Mouse (Mus musculus) cerebellum, postnatal 25 days (tissue): ENCODE measurements around the gene Nadk.

Experiments used
- DNase-seq, 2 experiments: peaks; one replicate each; pipeline ENCODE4 v3.0.0; 2021; ENCODE audit warnings: mixed read lengths in 2 of 2

Gene Nadk

GRCm38 (mm10) chr4:155561661-155562442, at the start of gene Nadk:
Nadk (plus strand) TSS chr4:155562378.
- DNase-seq, result peak in 1 of 2 experiments; percentile 31

- DNase-seq, result no peak
Measured at GRCm38 (mm10) chr4:155514810-155515209, 47.4 kb upstream of the Nadk start.

GRCm38 (mm10) chr4:155517948-155518517, 44.1 kb upstream of the Nadk start:
- DNase-seq, result no peak

GRCm38 (mm10) chr4:155522327-155522726, 39.9 kb upstream of the Nadk start:
- DNase-seq, result no peak

DNA sequence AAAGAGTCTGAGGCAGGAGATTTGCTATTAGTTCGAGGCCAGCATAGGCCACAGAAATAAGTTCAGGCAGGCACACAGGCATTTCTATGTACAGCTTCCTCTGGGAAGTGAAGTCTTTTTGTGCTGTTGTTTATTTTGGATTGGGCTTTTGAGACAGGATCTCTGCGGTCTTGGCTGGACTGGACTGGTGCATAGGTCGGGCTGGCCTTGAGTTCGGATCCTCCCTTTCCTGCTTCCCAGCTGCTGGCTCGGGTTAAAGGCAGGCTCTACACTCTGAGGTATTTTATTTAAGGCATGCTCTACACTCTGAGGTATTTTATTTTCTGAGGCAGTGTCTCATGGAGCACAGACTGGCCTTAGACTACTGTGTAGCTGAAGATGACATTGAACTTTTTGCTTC, 36.4 kb upstream of the Nadk start:
- no peak for DNase-seq

- no peak for DNase-seq
Measured at GRCm38 (mm10) chr4:155529294-155529693, 32.9 kb upstream of the Nadk start.

DNA sequence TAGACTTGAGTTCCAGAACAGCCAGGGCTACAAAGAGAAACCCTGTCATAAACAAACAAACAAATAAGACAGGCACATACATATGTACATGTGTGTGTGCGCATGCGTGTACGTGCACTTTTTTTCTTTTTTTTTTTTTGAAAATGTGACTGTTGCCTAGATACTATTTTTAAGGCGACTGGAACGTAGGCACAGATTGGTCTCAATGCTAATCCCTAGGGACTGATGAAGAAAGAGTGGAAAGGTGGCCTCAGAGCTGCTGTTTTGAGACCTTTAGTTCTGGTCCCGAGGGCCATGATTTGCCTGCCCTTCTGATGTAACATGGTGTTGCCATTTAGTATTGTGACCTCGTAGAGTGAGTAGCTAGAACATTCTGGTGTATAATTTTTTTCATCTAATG, 12.2 kb upstream of the Nadk start:
- DNase-seq, result no peak

DNA sequence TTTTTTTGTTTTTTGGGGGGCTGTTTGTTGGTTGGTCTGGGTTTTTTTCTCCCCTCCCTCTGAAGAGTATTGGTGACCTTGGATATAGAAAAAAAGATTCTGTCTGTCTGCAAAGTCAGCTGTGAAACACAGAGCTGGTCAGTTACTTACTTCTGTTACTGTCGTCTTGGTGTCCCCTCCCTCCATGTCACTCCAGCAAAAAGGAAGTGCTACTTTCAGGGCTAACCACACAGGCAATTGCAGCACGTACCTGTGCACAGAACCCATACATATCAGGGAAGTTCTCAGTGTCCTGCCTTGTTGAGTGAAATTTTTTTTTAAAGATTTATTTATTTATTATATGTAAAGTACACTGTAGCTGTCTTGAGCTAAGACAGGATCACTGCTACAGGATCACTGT, 11.7 kb upstream of the Nadk start:
- DNase-seq, result no peak

DNA sequence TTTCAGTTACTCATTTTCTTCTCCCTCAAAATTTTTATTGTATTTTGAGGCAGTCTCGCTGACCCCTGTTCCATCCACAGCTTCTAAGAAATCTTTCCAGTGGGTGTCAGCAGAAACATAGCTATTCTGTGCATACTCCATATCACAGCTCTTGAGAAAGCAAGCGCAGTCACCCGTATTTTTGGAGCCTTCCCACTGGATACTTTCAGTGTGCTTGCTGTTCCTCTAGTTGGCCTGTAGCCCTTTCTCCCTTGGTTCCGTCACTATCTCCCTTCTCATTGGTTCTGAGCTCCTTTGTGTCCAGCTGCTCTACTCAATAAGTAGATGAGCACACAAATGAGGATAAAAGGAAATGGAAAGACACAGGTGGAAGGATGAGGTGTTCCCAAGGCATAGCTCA, 11.1 kb upstream of the Nadk start:
- no peak for DNase-seq

GRCm38 (mm10) chr4:155552917-155553532, 9.2 kb upstream of the Nadk start:
- peak; percentile 59 to 60 for DNase-seq

DNA sequence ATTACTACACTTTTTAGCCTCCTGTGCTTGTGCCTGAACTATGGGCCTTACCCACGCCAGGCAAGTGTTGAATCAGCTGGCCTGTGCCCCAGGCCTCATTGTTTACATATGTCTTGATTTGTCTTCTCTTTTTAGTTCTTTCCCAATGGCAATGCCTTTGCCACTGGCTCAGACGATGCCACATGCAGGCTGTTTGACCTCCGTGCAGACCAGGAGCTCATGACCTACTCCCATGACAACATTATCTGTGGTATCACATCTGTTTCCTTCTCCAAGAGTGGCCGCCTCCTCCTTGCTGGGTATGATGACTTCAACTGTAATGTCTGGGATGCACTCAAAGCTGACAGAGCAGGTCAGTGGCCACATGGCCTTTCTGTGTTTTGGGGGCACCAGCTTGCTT, 7.3 kb upstream of the Nadk start:
- DNase-seq, result no peak

DNA sequence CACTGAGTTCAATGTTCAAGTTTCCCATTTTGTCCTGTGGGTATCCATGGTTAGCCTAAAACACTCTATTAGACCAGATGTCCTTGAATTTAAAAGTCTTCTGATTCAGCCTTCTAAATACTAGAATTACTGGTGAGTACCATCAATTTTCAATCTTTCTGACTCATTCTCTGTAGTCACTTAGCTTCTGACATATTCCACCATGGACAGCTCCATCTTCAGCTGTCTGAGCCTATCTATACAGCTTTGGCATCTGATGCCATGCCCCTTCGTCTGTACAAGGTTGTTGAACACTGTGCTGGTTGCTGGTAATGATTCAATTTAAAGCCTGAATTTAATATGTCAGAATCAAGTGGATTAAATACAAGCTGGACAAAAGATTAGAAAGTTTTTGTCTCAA, 6.7 kb upstream of the Nadk start:
- no peak for DNase-seq

DNA sequence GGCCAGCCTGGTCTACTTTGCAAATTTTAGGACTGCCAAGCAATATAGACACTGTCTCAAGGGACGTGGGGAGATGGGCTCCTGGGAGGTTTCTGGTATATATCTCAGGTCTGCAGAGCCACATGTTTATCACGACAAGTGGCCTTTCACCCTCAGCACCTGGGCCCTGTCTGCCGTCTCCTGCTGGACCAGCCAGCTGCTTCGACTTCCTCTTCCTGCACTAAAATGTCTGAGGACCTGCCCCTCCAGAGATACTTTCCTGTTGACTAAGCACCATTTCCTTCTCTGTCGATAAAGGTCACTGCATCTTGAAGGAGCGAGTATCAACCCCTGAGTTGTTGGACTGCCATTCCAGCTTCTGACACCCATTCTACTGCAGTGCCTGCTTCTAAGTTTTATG, 2.7 kb upstream of the Nadk start:
- DNase-seq, result no peak

DNA sequence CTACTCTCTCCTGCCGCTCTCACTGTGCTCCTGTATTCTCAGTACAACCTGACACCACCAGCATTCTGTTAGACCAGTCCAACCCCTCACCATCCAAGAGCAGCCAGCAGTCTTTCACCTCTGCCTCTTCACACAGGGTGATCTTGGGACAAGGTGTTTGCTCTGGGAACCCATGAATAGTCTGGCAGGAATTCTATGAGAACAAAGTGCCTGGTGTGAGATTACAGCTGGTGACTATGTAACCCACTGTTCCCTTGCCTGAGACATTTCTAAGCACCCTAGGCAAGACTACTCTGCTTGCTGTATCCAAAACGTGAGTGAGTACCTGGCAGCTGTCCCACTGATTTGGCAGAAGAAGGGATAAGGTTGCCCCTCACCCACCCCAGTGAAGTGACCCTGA, 1.2 kb upstream of the Nadk start:
- DNase-seq, result no peak

DNA sequence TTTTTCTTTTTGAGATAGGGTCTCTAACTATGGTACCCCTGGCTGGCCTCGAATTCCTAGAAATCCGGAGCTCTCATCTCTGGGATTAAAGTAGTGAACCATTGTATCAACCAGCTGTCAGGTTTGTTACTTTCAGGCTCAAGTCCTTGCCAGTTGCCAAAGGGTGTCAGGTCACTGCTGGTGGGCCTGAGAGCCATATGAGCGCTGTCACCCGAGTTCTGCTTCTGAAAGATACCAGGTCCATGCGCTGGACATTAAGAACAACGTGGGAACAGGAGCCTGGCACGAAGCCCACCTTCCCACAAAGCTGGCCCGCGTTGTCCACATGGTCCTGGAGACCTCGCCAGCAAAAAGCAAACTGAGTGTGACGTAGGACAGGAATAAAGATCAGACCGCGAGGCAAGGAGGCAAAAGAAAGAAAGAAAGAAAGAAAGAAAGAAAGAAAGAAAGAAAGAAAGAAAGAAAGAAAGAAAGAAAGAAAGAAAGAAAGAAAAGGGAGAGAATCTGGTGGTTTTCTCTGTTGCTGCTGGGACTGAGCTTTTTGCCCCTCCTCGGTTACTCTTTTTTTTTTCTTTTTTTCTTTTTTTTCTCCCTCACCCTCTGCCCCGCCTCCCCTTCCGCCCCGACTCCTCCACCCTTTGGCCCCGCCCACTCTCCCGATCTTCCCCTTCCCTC, 684 bp downstream of the Nadk start:
- DNase-seq, result peak; percentile 62 to 75

DNA sequence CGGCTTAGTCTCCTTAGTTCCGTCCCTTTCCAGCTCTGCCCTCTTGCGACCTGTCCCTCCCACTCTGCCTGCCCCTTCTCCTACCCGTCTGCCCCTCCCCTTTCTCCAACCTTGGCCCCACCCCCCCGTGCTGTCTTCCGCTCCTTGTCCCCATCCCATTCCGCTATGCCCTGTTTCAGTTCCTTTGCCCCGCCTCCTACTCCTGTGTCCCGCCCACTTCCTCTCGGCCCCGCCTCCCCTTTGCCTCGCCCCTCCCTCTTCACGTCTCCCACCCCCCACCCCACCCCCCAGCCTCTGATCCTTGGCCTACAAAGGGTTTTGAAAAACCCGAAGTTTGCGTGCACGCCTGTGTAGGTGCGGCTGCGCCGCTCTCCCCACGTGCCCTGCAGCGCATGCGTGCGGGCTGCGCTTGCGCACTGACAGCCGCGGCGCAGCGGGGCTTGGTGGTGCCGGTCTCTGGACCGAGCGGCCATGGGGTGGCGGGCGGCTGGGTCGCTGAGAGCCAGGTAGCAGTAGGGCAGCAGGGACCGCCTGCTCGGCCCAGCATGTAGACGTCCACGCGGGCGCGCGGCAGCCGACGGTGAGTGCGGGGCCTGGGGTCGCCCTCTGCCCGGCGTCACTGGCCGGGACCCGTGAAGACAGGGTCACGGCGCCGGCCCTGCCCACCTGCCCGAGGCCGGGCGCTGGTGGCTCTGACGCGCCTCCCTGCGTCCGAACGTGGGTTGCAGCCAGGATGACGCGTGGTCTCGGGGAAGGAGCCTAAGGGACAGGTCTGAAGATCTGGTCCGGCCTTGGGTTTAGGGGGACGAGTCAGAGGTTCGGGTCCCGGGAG, 1.4 kb downstream of the Nadk start:
- DNase-seq, result peak; percentile 96

GRCm38 (mm10) chr4:155564315-155565069, 2.3 kb downstream of the Nadk start:
- peak in 1 of 2 experiments; percentile 44 for DNase-seq

DNA sequence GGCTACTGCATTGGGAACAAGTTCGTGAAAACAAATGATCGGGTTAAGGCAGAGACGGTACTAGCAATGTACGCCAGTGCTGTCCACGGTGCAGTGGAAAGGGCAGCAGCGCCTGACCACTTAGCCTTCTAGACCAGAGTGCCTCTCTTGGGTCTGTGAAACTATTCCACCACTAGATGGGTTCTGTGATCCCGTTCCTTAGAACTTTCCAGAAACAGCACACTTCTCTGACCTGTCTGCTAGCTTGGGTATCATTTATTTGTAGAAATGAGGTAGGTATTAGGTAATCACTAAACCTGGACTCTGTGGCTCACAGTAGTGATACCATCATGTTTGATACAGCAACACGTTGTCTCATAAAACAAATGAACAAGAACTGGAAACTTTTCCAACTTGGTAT, 4.4 kb downstream of the Nadk start:
- DNase-seq, result no peak

GRCm38 (mm10) chr4:155568170-155568569, 6.0 kb downstream of the Nadk start:
- DNase-seq, result peak in 1 of 2 experiments; percentile 44

DNA sequence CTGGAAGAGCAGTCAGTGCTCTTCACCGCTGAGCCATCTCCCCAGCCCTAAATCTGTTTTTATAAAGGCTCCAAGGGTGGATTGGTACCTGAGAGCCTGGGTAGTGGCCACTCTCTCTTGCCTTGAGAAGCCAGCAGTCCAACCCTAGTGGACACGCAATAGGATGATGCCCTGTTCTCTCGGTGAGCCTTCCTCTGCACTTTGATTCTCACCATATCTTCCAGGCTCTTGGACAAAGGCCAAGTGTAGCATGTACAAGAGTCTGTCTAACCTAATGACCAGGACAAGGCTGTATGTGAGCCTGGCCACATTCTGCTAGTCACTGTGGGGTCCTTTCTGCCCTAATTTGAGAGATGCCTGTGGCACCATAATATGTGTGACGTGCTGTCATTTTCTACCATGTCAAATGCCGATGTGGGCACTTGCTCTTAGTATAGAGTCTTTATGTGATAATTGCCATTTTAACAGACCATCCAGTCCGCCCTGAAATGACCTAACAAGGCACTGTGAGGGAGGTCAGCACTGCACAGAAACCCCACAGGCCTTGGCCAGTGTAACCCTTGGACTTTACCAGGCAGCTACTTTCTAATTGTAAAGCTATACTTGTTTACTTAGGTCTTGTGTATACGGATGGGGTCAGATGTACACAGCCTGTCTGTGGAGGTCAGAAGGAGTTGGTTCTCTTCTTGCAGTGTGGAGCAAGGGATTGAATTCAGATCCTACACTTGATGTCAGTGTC, 6.6 kb downstream of the Nadk start:
- DNase-seq, result no peak

- no peak for DNase-seq
Measured at GRCm38 (mm10) chr4:155569818-155570217, 7.6 kb downstream of the Nadk start.
